Mouse (Mus musculus) neural tube, embryonic 13.5 days (tissue): ENCODE measurements at regions not wholly inside any gene's neighbourhood (a gene's known extent, or its start where the extent isn't known, plus 50 kb on each side); places are given as distances from the start of the nearest gene placed in this dataset.

Experiments used
- ATAC-seq: fragments of 200-750 bp; cut with Nextera tagmentation; 2 replicates; pipeline ENCODE4 v1.8.0; 2017; ENCODE audit warnings: low read depth, mild to moderate bottlenecking, moderate TSS enrichment, moderate library complexity
- H3K27ac ChIP-seq: fragments of 300-500 bp; sonication (generic); replicated peaks from 2 replicates; pipeline ENCODE4 v1.5.1; 2015; ENCODE audit warnings: moderate library complexity, mild to moderate bottlenecking, inconsistent platforms
- H3K27me3 ChIP-seq: fragments of 300-500 bp; sonication (generic); 2 replicates; pipeline ENCODE4 v1.6.1; 2015; ENCODE audit warnings: mild to moderate bottlenecking, inconsistent platforms
- H3K36me3 ChIP-seq: fragments of 300-500 bp; sonication (generic); 2 replicates; pipeline ENCODE4 v1.6.1; 2015; ENCODE audit warnings: mild to moderate bottlenecking, inconsistent platforms
- H3K4me1 ChIP-seq: fragments of 300-500 bp; sonication (generic); replicated peaks from 2 replicates; pipeline ENCODE4 v1.6.1; 2015; ENCODE audit warnings: inconsistent platforms
- H3K4me2 ChIP-seq: fragments of 300-500 bp; sonication (generic); 2 replicates; pipeline ENCODE4 v1.6.1; 2015; ENCODE audit warnings: inconsistent platforms, mild to moderate bottlenecking, moderate library complexity
- H3K4me3 ChIP-seq: fragments of 300-500 bp; sonication (generic); 2 replicates; pipeline ENCODE4 v1.5.1; 2015; ENCODE audit warnings: mild to moderate bottlenecking, inconsistent platforms
- H3K9ac ChIP-seq: fragments of 300-500 bp; sonication (generic); 2 replicates; pipeline ENCODE4 v1.6.1; 2015; ENCODE audit warnings: moderate library complexity, mild to moderate bottlenecking, inconsistent platforms
- H3K9me3 ChIP-seq: fragments of 300-500 bp; sonication (generic); 2 replicates; pipeline ENCODE4 v1.6.1; 2016; ENCODE audit warnings: inconsistent platforms
- WGBS: fragments of 180-500 bp; shearing (Covaris S2); methylation state at CpG from one replicate; pipeline ENCODE4 v1.1.7; 2015; 5-methylcytosine and 5-hydroxymethylcytosine counted together

DNA sequence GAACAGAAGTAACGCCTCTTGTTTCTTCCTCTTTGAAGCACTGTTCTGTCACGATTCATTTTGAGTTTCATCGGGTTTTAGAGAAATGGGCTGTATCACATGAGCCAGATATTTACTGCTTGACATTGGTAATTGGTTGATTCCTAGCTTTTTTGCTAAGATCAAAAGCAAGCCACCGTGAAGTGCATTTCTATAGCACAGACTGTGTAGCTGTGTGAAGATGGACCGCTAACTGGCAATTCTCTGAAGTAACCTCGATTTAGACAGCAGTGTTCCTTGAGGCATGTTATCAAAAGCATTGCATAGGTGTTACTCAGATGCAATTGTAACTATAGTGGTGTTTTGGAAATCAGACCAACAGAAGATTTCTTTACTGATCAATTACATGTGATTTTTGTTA, 64.1 kb upstream of the C1qtnf3 start:
- peaks cover 13% of the 10 kb centered on the region; the same call in 1 of the 2 replicates for H3K4me1 ChIP-seq
- ATAC-seq = no peak
- 0 out of 2 replicates have a peak, but pooled peaks cover 5% of the 10 kb centered on the region for H3K9me3 ChIP-seq
- WGBS = 79% methylated on average over 6 of the region's 6 CpGs
- no peak overlapping the region for H3K4me3 ChIP-seq
- no peak overlapping the region for H3K4me2 ChIP-seq
- no peak overlapping the region for H3K9ac ChIP-seq
- no peak overlapping the region for H3K27ac ChIP-seq
- no peaks in the 10 kb centered on the region for H3K36me3 ChIP-seq
- H3K27me3 ChIP-seq = no peaks in the 10 kb centered on the region

DNA sequence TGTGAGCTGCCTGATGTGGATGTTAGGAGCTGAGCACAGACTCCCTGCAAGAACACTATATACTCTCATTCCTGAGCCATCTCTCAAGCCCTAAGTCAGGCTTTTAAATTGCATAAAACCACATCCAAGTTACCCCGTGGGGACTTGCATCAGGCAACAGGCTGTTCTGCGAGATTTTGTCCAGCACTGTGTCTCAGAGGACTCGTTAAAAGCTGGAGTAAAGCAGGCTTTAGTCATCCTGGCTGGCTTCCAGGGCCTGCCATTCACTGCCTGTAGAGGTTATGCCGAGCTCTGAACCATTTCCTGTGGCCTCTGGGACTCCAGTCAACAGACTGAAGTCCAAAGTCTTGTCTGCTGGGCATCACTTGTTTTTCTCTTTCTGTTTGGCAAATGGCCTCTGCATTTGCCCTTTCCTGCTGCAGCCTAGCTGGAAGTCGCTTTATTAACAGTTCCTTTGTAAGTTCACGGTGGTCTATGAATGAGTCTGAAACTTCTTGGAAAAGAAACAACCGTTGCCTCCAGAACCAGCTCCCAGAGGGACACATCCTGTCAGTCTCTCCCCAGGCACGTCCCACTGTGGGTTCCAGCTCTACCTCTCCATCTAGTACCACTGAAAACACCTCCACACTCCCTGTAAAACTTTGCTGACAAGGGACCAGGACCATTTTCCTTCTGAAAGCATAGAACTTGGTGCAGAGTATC, 61.8 kb upstream of the C1qtnf3 start:
- Histone ChIP-seq H3K36me3 (no peaks in the 10 kb centered on the region), H3K9ac (no peak overlapping the region), H3K9me3 (no peaks in the 10 kb centered on the region), H3K27me3 (no peaks in the 10 kb centered on the region), H3K4me1 (peaks cover 13% of the 10 kb centered on the region; the same call in 1 of the 2 replicates), H3K27ac (0 out of 2 replicates have a peak overlapping the region, but pooled peaks have one; percentile 34), H3K4me2 (no peak overlapping the region), H3K4me3 (no peak overlapping the region)
- ATAC-seq = no peak
- 45% methylated on average over 8 of the region's 8 CpGs for WGBS

DNA sequence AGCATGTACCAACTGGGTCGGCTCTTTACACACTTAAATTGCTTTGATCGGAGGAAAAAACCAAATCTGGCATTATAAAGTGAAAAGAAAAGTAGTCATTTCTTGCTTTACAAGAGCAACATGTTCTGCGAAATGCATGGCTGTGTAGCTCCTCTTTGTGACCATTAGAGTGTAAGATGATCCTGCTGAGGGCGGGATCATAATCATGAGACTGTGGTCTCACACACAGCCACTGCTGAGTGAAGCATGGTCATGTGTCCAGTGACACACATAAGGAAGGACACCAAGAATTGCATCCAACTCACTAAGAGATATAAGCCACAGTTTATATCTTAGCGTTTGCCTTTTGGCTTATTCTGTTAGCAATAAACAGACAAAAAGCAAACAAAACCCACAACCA, 53.8 kb upstream of the C1qtnf3 start:
- WGBS = 90% methylated on average over 5 of the region's 5 CpGs
- no peak for ATAC-seq

DNA sequence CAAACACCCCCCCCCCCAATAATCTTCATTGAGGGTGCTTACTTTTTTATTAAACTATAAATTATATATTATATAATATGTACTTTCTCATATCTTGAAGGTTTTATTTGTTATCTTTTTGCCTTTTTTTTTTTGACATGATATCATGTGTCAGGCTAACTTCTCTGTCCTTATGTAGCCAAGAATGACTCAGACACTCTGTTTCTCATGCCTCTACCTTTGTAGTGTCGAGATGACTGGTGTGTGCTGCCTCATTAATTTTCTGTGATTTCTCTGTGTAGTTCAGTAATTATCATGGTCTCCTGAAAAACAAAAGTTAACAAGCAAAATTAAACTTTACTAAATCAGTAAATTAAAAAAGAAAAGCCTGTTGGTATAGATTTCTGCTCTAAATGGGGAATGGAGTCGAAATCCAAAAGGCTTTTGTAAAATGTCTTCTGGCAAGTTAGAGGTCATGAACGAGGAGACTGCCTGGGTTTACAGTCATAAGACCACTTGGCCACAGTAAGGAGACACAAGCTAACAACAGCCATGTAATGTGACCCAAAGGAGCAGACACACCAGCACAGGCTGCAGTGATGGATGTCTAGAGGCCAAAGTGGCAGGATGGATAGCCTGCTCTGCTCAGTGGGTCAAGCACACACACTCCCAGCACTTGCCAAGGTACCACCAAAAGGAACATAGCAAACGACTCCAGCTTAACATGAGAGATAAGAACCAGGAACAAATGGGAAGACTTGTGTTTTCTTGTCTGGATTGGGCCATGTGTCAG, 53.2 kb upstream of the C1qtnf3 start:
- 82% methylated on average over 4 of the region's 4 CpGs for WGBS
- no peak for ATAC-seq

More for the DNA sequence above, 53.8 kb upstream of the C1qtnf3 start:
- H3K4me3 ChIP-seq = no peak overlapping the region
- H3K9ac ChIP-seq = no peak overlapping the region
- no peaks in the 10 kb centered on the region for H3K36me3 ChIP-seq
- H3K27me3 ChIP-seq = no peaks in the 10 kb centered on the region
- H3K27ac ChIP-seq = no peak overlapping the region
- no peaks in the 10 kb centered on the region for H3K4me1 ChIP-seq
- H3K9me3 ChIP-seq = no peaks in the 10 kb centered on the region
- no peak overlapping the region for H3K4me2 ChIP-seq

DNA sequence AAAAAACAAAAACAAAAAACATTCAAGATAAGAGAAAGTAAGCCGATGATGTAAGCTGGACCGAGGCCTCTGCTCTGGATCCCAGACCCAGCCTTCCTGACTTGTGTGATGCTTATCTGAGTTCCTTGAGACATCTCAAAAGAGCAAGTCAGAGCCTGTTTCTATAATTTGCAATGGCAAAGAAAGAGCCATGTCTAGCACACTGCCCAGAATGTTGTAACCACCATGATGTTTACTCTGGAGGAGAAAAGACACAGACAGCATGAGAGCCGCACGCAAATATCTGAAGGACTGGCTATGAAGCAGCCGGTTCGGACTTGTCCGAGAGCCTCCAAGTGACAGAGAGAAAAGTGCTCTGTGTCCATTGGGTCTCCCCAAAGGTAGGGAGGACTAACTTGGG, 52.2 kb upstream of the C1qtnf3 start:
- no peak overlapping the region for H3K9ac ChIP-seq
- WGBS = 93% methylated on average over 7 of the region's 7 CpGs
- no peaks in the 10 kb centered on the region for H3K9me3 ChIP-seq
- no peaks in the 10 kb centered on the region for H3K4me1 ChIP-seq
- no peak overlapping the region for H3K4me2 ChIP-seq
- no peak overlapping the region for H3K4me3 ChIP-seq
- no peak overlapping the region for H3K27ac ChIP-seq
- no peaks in the 10 kb centered on the region for H3K27me3 ChIP-seq
- H3K36me3 ChIP-seq = no peaks in the 10 kb centered on the region
- ATAC-seq = no peak

More for the DNA sequence above, 53.2 kb upstream of the C1qtnf3 start:
- Histone ChIP-seq H3K27ac (no peak overlapping the region), H3K36me3 (no peaks in the 10 kb centered on the region), H3K27me3 (no peaks in the 10 kb centered on the region), H3K4me3 (no peak overlapping the region), H3K9me3 (no peaks in the 10 kb centered on the region), H3K9ac (no peak overlapping the region), H3K4me1 (no peaks in the 10 kb centered on the region), H3K4me2 (no peak overlapping the region)

DNA sequence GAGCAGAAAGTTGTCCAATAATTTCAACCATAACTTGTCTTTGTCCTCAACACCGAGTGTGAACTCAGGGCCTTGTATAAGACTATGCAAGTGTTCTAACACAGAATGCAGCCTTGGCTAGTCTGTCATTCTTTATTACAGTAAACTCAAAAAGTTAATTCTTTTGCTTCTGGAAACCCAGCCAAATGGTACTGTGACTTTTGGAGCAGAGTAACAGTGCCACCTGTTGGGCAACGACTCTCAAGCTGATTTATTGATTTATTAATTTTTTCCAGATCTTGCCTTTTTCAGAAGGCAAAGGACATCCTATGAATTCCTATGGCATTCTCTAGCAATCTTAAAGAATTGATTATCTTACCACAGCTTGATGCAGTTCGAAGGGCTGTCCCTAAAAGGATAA, 51.1 kb upstream of the C1qtnf3 start:
- Histone ChIP-seq H3K36me3 (no peaks in the 10 kb centered on the region), H3K27me3 (no peaks in the 10 kb centered on the region), H3K4me2 (no peak overlapping the region), H3K4me3 (no peak overlapping the region), H3K9me3 (no peaks in the 10 kb centered on the region), H3K9ac (no peak overlapping the region), H3K27ac (no peak overlapping the region), H3K4me1 (no peaks in the 10 kb centered on the region)
- 48% methylated on average over 3 of the region's 3 CpGs for WGBS
- no peak for ATAC-seq

DNA sequence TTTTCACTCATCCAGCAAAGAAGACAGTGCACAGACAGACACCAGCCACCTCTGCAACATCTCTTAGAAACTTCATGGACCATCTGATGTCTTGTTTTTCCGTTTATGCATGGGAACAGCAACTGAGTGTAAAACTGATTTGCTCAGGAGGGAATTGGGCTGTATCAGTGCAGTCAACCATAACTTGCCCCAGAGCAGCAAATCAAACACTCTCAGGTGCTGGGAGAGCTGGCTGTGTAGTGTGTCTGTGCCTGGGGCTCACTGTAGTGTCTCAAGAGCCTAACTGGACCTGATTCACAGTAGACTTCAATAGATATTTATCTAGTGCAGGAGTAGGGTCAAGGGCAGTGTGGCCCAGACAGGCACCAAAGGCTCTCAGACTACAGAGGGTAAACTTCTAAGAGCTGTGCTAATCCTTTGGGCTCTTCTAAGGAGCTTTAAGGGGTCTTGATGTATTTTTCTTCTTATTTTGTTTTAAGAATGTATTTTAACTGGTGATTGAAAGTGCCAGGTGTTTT, 50.3 kb upstream of the C1qtnf3 start:
- Histone ChIP-seq H3K4me3 (no peak overlapping the region), H3K27ac (no peak overlapping the region), H3K27me3 (no peaks in the 10 kb centered on the region), H3K9ac (no peak overlapping the region), H3K36me3 (no peaks in the 10 kb centered on the region), H3K4me1 (no peaks in the 10 kb centered on the region), H3K9me3 (no peaks in the 10 kb centered on the region), H3K4me2 (no peak overlapping the region)
- no peak for ATAC-seq
- 62% methylated on average over 1 of the region's 1 CpGs for WGBS
